Mouse (Mus musculus): ENCODE results near the gene Pik3ip1. TPM values are rescaled to one million over a fixed set of nuclear protein-coding genes. Genes with fewer than 3 reads are reported as not detected.

The Pik3ip1 gene
- polyA plus RNA-seq, 1 experiment from 2014 or later = 8.8 TPM

- H3K27ac ChIP-seq (ENCODE audit: low read length) = no peak overlapping the region; the same call in 1 of the 2 replicates
- peaks cover 7% of the 10 kb centered on the region for H3K36me3 ChIP-seq (ENCODE audit: control insufficient read depth, insufficient read depth, low read length)
- H3K4me3 ChIP-seq (ENCODE audit: low read length) = no peak overlapping the region
- peaks cover 28% of the 10 kb centered on the region for H3K4me1 ChIP-seq (ENCODE audit: control insufficient read depth, insufficient read depth, low read length)
- H3K4me2 ChIP-seq (ENCODE audit: low read depth, low read length) = no peak overlapping the region
- H3K27me3 ChIP-seq (replicated peaks; ENCODE audit: control insufficient read depth, insufficient read depth, low read length) = no peaks in the 10 kb centered on the region
- WGBS = 78% methylated on average over 8 of the region's 8 CpGs
- no peak overlapping the region for H3K9ac ChIP-seq (ENCODE audit: low read depth, low read length)
- no peaks in the 10 kb centered on the region for H3K9me3 ChIP-seq (ENCODE audit: control insufficient read depth, low read length)
- no peak for ATAC-seq
Observed at GRCm38 (mm10) chr11:3392526-3392925, 62.3 kb downstream of the Pik3ip1 start.

Other genes with a start within 250 kb of the Pik3ip1 start
- 11.8 and 12.6 TPM in 2 replicates for gene Sfi1, start 136.9 kb upstream of the Pik3ip1 start, polyA plus RNA-seq (2015; fragmentation: Nextera tagmentation; extraction: Ambion mirVana)
- 31.0 and 32.4 TPM in 2 replicates for gene Eif4enif1, start 128.0 kb upstream of the Pik3ip1 start, polyA plus RNA-seq (2015; fragmentation: Nextera tagmentation; extraction: Ambion mirVana)
- gene Drg1, start 64.0 kb upstream of the Pik3ip1 start, polyA plus RNA-seq (2015; fragmentation: Nextera tagmentation; extraction: Ambion mirVana) = 179 and 194 TPM in 2 replicates
- 20.9 and 22.1 TPM in 2 replicates for gene Patz1, start 41.5 kb upstream of the Pik3ip1 start, polyA plus RNA-seq (2015; fragmentation: Nextera tagmentation; extraction: Ambion mirVana)
- gene Limk2, start 78.8 kb downstream of the Pik3ip1 start, polyA plus RNA-seq (2015; fragmentation: Nextera tagmentation; extraction: Ambion mirVana) = 81.3 and 90.6 TPM in 2 replicates
- 34.1 and 36.1 TPM in 2 replicates for gene Rnf185, start 122.0 kb downstream of the Pik3ip1 start, polyA plus RNA-seq (2015; fragmentation: Nextera tagmentation; extraction: Ambion mirVana)
- 0.33 and 0.43 TPM in 2 replicates for gene Pla2g3, start 157.9 kb downstream of the Pik3ip1 start, polyA plus RNA-seq (2015; fragmentation: Nextera tagmentation; extraction: Ambion mirVana)
- gene Inpp5j, start 174.4 kb downstream of the Pik3ip1 start, polyA plus RNA-seq (2015; fragmentation: Nextera tagmentation; extraction: Ambion mirVana) = 5.6 and 5.9 TPM in 2 replicates
- 182 and 185 TPM in 2 replicates for gene Selenom, start 184.3 kb downstream of the Pik3ip1 start, polyA plus RNA-seq (2015; fragmentation: Nextera tagmentation; extraction: Ambion mirVana)
- gene Smtn, start 210.2 kb downstream of the Pik3ip1 start, polyA plus RNA-seq (2015; fragmentation: Nextera tagmentation; extraction: Ambion mirVana) = 78.2 and 80.1 TPM in 2 replicates

Measured in intestine, embryonic 16.5 days (tissue).